Mouse (Mus musculus) forebrain, embryonic 10.5 days (tissue): ENCODE measurements around the gene Magoh. TPM values are rescaled to one million over a fixed set of nuclear protein-coding genes. Genes with fewer than 3 reads are reported as not detected.

Source experiments
- DNase-seq: peaks from one replicate; pipeline ENCODE4 v3.0.0-alpha.2; 2017; ENCODE audit warnings: low spot score; ENCODE audit errors: extremely low spot score
- H3K27ac ChIP-seq: fragments of 300-500 bp; sonication (generic); 2 replicates; pipeline ENCODE4 v1.5.1; 2016; ENCODE audit warnings: mild to moderate bottlenecking
- H3K27me3 ChIP-seq: fragments of 300-500 bp; sonication (generic); 2 replicates; pipeline ENCODE4 v1.6.1; 2016; ENCODE audit warnings: mild to moderate bottlenecking; ENCODE audit not compliant: poor library complexity, severe bottlenecking
- H3K36me3 ChIP-seq: fragments of 300-500 bp; sonication (generic); replicated peaks from 2 replicates; pipeline ENCODE4 v1.6.1; 2016; ENCODE audit warnings: mild to moderate bottlenecking, moderate library complexity
- H3K4me1 ChIP-seq: fragments of 300-500 bp; sonication (generic); 2 replicates; pipeline ENCODE4 v1.6.1; 2016
- H3K4me3 ChIP-seq: fragments of 300-500 bp; sonication (generic); 2 replicates; pipeline ENCODE4 v1.5.1; 2016; ENCODE audit warnings: mild to moderate bottlenecking, moderate library complexity
- H3K9me3 ChIP-seq: fragments of 300-500 bp; sonication (generic); 2 replicates; pipeline ENCODE4 v1.6.1; 2016; ENCODE audit warnings: mild to moderate bottlenecking, moderate library complexity
- WGBS: fragments of 180-500 bp; shearing (Covaris S2); methylation state at CpG from one replicate; pipeline ENCODE4 v1.1.7; 2016; 5-methylcytosine and 5-hydroxymethylcytosine counted together
- polyA plus RNA-seq: library from polyadenylated mRNA; unstranded; fragments of >200 nt; fragmentation: Nextera tagmentation; extraction: Ambion mirVana; gene quantifications from 2 replicates; pipeline ENCODE4 v1.2.1, GENCODE M21; 2016

Gene Magoh
- polyA plus RNA-seq, 1 experiment from 2014 or later, result 245 TPM

DNA sequence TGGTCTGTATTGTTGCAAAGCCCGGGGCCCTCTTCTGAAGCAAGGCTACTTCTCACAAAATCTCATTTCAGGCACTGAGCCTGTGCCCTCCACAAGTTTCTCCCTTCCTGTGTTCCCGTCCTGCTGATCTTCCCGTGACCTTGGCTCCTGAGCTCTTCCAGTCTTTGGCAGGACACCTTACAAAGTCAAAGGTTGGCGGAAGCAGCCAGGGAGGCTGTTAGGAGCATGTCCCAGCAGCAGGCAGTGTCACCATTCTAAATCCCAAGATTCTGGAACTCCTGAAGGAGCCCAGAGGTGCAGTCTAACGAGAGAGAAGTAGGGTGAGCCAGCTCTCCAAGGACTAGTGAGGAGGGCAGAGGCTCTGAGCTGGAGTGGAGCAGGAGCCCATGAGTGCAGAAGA lies 31.0 kb upstream of the Magoh start:
- H3K9me3 ChIP-seq, result no peaks in the 10 kb centered on the region
- H3K4me3 ChIP-seq, result no peak overlapping the region
- DNase-seq, result no peak
- peaks cover 30% of the 10 kb centered on the region for H3K4me1 ChIP-seq
- H3K27me3 ChIP-seq, result peaks cover 36% of the 10 kb centered on the region
- 86% methylated on average over 5 of the region's 5 CpGs for WGBS
- no peak overlapping the region for H3K27ac ChIP-seq
- H3K36me3 ChIP-seq, result peaks cover 87% of the 10 kb centered on the region

DNA sequence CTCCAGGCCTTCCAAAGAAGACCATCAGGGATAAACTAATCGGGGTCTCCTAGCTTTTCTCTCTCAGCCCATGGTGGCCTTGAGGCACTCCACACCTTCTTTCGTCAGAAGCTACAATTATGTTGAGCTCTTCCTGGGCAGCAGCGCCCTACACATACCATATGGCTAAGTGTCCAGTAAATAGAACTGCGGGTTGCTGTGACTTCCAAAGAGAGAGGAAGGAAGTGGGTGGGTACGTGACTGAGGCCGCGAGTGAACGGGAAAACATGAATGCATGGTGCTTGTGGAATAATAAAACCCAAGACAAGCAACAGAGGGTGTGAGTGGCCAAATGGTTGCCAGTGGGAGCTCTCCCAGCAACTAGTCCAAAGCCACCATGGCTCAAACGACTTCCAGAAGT lies 29.9 kb upstream of the Magoh start:
- Histone ChIP-seq H3K27me3 (peaks cover 36% of the 10 kb centered on the region), H3K9me3 (no peaks in the 10 kb centered on the region), H3K4me3 (no peak overlapping the region), H3K36me3 (peaks cover 93% of the 10 kb centered on the region), H3K4me1 (peaks cover 22% of the 10 kb centered on the region), H3K27ac (no peak overlapping the region)
- DNase-seq, result no peak
- WGBS, result 92% methylated on average over 9 of the region's 9 CpGs

DNA sequence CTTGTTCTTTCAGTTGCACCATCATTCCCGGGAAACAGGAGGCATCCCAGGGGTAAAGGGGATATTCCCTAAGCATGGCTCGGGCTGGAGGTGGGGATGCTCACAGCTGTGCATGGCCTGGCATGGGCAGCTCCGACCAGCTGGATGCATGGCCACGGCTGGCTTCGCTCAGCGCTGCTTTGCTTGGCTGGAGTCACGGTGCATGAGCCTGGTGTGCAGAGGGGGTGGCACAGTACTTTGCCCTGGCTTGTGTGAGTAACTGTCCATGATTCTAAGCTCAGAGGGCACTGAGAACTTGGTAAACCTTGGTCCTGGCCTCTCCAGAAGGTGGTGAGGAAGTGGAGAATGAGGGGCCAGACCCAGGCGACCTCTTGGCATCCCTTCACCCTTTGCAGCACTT lies 29.5 kb upstream of the Magoh start:
- no peak for DNase-seq
- Histone ChIP-seq H3K4me1 (peaks cover 18% of the 10 kb centered on the region), H3K9me3 (no peaks in the 10 kb centered on the region), H3K27ac (no peak overlapping the region), H3K4me3 (no peak overlapping the region), H3K27me3 (peaks cover 33% of the 10 kb centered on the region), H3K36me3 (peaks cover 97% of the 10 kb centered on the region)
- 92% methylated on average over 8 of the region's 8 CpGs for WGBS

DNA sequence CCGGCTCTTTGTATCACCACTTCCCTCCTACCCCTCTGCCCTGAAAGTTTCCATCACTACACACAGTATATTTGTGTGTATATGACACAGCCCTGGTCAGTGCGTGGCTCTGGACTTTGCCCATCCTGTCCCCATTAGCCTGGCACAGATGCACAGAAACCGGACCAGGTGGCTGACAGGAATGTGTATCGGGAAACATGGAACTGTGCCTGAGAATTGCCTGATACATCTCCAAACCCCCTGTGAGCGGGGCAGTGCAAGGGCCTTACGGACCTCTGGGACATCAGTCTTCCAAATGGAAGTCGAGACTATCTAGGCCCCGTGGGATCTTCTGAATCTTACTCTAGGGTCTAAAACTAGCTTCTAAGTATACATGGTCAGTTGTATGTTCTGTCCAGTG lies 26.2 kb upstream of the Magoh start:
- DNase-seq, result no peak

DNA sequence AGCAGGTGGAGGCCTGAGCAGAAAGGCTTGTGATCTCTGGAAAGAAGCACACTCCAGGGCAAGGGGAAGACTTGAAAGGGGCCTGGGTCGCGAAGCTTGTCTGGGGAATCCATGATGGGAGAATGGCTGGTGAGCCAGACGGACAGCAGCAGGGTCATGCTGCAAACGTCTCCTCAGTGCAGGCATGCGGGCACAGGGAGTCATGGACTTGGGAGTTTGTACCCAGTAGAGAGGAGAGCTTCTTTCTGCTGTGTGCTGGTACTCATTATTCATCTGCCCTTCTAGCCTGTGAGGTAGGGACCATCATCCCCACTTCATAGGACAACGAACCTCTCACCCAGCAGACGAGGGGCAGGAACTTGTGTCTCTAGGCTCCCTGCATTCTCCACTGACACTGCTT lies 25.7 kb upstream of the Magoh start:
- H3K27ac ChIP-seq, result no peak overlapping the region
- H3K4me3 ChIP-seq, result no peak overlapping the region
- no peaks in the 10 kb centered on the region for H3K27me3 ChIP-seq
- DNase-seq, result no peak
- H3K4me1 ChIP-seq, result no peaks in the 10 kb centered on the region
- H3K36me3 ChIP-seq, result peaks cover 99% of the 10 kb centered on the region
- no peaks in the 10 kb centered on the region for H3K9me3 ChIP-seq
- 87% methylated on average over 7 of the region's 7 CpGs for WGBS

More for the DNA sequence above, 26.2 kb upstream of the Magoh start:
- Histone ChIP-seq H3K36me3 (peaks cover 99% of the 10 kb centered on the region), H3K4me3 (no peak overlapping the region), H3K9me3 (no peaks in the 10 kb centered on the region), H3K27ac (no peak overlapping the region), H3K4me1 (peaks cover under 1% of the 10 kb centered on the region; the same call in 1 of the 2 replicates), H3K27me3 (peaks cover 1% of the 10 kb centered on the region; the same call in 1 of the 2 replicates)
- 93% methylated on average over 8 of the region's 8 CpGs for WGBS

DNA sequence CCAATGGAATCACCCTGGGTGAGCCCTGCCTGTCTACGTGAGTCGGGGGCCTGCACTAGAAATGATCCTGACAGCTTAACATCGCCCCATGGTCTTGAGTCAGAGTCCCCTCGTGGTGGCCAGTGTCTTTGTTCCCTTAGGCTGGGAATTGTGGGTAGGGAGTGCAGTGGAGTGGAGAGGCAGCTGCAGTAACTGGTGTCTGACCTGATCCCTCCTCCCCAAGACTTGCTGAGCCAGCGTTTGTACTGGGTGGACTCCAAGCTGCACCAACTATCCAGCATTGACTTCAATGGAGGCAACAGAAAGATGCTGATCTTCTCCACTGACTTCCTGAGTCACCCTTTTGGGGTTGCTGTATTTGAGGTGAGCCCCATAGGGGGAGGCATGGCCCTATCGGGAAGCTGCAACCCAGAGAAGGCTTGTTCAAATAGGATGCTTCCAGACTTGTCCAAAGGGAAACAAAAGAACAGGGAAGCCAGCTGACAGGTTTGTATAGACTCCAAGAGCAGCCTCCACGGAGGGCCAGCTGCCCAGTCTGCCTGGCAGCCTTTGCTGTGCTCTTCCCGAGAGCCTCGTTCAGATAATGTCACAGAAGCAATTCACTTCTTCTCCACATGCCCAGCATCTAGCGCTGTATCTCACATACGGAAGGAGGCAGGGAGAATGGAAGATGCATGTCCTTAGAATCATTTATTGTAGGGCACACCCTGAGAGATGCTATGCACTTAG lies 22.4 kb upstream of the Magoh start:
- WGBS, result 83% methylated on average over 11 of the region's 11 CpGs
- Histone ChIP-seq H3K27me3 (no peaks in the 10 kb centered on the region), H3K9me3 (no peaks in the 10 kb centered on the region), H3K4me1 (no peaks in the 10 kb centered on the region), H3K4me3 (no peak overlapping the region), H3K36me3 (peaks cover 99% of the 10 kb centered on the region), H3K27ac (no peak overlapping the region)
- no peak for DNase-seq

DNA sequence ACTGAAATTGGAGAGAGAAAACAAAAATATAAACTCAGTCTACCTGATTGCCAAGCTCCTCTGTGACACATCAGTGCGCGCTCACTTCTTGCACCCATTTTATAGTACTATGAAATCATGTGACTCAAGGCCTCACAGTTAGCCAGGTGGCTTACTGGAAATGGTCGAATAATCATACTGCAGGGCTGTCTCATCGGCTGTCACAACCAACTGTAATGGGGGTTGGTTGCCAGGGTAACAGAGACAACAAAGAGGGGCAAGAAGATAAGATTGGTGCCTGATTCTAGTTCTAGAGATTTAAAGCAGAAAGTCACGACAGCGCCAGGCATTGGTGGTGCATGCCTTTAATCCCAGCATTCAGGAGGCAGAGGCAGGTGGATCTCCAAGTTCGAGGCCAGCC lies 20.6 kb upstream of the Magoh start:
- no peaks in the 10 kb centered on the region for H3K9me3 ChIP-seq
- peaks cover 98% of the 10 kb centered on the region for H3K36me3 ChIP-seq
- no peak overlapping the region for H3K27ac ChIP-seq
- no peaks in the 10 kb centered on the region for H3K4me1 ChIP-seq
- no peak overlapping the region for H3K4me3 ChIP-seq
- DNase-seq, result no peak
- no peaks in the 10 kb centered on the region for H3K27me3 ChIP-seq
- WGBS, result 93% methylated on average over 7 of the region's 7 CpGs

DNA sequence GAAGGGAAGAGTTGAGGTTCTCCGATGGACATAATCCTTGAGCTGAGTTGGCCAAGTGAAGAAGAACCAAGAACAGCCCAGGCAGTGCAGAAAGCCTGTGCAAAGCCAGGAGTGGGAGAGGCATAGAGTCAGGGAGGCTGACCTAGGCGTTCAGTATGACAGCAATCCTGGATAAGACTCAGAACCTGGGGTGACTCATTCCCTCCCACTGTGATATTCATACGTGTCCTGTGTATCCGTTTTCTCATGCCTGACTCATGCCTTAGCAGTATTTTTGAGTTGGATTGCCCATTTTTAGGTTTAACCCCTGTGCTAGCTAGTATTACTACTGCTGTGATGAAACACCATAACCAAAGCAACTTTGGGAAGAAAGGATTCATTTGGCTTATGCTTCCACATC lies 14.7 kb upstream of the Magoh start:
- Histone ChIP-seq H3K36me3 (peaks cover 82% of the 10 kb centered on the region), H3K4me3 (no peak overlapping the region), H3K4me1 (no peaks in the 10 kb centered on the region), H3K27ac (no peak overlapping the region), H3K9me3 (no peaks in the 10 kb centered on the region), H3K27me3 (no peaks in the 10 kb centered on the region)
- no peak for DNase-seq
- WGBS, result 95% methylated on average over 4 of the region's 4 CpGs

DNA sequence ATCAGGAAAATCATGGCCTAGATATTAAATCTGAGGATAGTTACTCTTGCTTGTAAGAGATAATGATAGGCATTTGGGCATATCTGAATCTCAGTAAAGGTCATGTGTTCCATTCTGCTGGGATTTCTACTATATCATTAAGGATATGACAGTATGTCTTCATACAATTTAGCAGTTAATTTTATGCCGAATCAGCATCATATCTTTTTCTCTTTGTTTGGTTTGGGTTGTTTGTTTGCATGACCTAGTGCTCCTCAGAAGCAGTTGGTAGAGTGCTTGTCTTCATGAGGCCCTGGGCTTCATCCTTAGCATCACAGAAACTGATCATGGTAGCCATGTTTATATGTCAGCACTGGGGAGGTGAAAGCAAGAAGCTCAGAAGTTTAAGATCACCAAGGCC lies 2.1 kb downstream of the Magoh start:
- 98% methylated on average over 1 of the region's 1 CpGs for WGBS
- H3K27me3 ChIP-seq, result no peaks in the 10 kb centered on the region
- H3K4me3 ChIP-seq, result no peak overlapping the region
- DNase-seq, result no peak
- no peak overlapping the region for H3K27ac ChIP-seq
- H3K9me3 ChIP-seq, result no peaks in the 10 kb centered on the region
- peaks cover 17% of the 10 kb centered on the region for H3K4me1 ChIP-seq
- peaks cover 59% of the 10 kb centered on the region for H3K36me3 ChIP-seq

DNA sequence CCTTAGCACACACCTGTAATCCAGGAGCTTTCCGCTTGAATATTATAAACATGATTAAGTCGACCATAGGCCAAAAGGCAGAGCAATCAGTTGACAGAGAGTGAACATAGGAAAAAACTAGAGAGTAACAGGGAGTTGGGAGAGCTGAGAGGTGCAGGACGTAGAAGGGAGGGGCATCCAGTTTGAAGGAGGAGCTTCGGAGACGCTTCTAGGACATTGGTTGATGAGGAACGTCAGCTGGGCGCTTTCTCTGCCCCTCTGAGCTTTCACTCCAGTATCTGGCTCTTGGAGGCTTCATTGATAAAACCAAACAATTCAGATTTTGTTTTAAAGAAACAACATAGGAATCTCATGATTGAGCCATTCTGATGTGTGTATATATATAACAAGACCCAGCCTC lies 6.8 kb downstream of the Magoh start:
- H3K4me3 ChIP-seq, result no peak overlapping the region
- DNase-seq, result no peak
- 82% methylated on average over 7 of the region's 7 CpGs for WGBS
- H3K9me3 ChIP-seq, result no peaks in the 10 kb centered on the region
- H3K36me3 ChIP-seq, result peaks cover 71% of the 10 kb centered on the region
- no peak overlapping the region for H3K27ac ChIP-seq
- peaks cover 22% of the 10 kb centered on the region for H3K4me1 ChIP-seq
- H3K27me3 ChIP-seq, result no peaks in the 10 kb centered on the region

DNA sequence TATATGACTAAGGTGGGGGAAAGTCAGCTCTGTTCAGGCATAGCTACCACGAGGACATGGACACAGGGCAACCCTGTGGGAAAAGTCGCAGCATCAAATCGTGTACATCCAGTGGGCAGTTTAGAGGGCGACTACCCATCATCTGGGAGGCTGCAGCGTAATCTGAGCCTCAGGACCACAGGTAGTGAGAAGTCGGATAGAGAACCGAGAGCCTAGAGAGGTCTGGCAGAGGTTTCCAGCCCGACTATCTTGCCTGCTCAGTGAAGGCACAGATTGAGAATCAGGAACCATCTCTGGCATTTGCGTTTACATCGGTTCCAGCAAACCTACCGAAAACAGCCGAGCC lies 9.8 kb downstream of the Magoh start:
- Histone ChIP-seq H3K9me3 (no peaks in the 10 kb centered on the region), H3K36me3 (peaks cover 69% of the 10 kb centered on the region), H3K27me3 (no peaks in the 10 kb centered on the region), H3K27ac (peak overlapping the region; percentile 89), H3K4me3 (peak overlapping the region; percentile 68), H3K4me1 (peaks cover 22% of the 10 kb centered on the region)
- no peak for DNase-seq
- WGBS, result 1% methylated on average over 12 of the region's 12 CpGs

DNA sequence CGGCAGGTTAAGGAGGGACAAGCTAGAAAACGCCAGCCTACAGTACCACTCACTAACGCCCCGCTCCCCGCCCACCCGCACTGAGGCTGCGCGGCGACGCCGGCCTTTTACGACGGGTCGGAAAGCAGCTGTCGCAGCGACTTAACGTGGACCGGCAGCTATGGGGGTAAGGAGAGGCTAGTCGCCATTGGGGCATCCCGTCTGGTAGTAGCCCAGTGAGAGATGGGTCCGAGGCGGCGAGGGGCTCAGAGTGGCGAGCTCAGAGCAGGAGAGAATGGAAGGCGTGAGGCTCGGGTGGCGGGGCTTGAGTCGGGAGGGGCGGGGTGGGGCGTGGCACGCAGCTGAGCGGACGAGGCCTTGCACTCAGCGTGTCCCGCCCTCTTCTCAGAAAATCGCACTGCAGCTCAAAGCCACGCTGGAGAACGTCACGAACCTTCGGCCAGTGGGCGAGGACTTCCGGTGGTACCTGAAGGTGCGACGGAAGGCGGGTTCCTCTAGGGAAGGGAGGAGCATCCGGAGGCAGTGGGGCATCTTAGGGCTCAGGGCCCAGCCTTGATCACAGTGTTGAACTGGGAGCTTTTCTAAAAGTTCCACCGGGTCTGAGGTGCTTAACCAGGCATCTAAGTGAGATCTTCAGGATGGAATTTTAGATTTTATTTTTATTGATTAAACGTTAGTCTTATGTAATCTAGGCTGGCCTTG lies 10.3 kb downstream of the Magoh start, which contains the start of gene 0610037L13Rik:
TSS of gene 0610037L13Rik (plus strand) at position 83 of the 702 bp plus-strand sequence.
- Histone ChIP-seq H3K4me1 (peaks cover 22% of the 10 kb centered on the region), H3K4me3 (peak within 1 kb of the TSS; percentile 68), H3K36me3 (peaks cover 69% of the 10 kb centered on the region), H3K27ac (peak within 1 kb of the TSS; percentile 89), H3K27me3 (no peaks in the 10 kb centered on the region), H3K9me3 (no peaks in the 10 kb centered on the region)
- DNase-seq, result peak; percentile 96
- WGBS, result under 1% methylated on average over 48 of the region's 48 CpGs

DNA sequence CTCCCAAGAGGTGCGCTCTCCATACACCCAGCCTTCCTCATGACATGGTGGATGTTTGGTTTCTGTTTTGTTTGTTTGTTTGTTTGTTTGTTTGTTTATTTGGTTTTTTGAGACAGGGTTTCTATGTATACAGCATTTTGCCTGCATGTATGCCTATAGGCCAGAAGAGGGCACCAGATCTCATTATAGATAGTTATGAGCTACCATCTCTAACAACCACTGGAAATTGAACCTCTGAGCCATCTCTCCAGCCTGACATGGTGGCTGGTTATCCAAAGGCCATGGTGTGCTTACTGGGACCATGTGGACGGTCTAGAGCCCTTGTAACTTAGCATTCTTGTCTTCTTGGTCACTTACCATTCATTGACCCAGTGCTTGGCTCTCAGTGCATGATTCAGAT lies 13.1 kb downstream of the Magoh start:
- WGBS, result 81% methylated on average over 2 of the region's 2 CpGs
- no peaks in the 10 kb centered on the region for H3K27me3 ChIP-seq
- H3K4me1 ChIP-seq, result peaks cover 22% of the 10 kb centered on the region
- no peak overlapping the region for H3K4me3 ChIP-seq
- H3K36me3 ChIP-seq, result peaks cover 67% of the 10 kb centered on the region
- no peaks in the 10 kb centered on the region for H3K9me3 ChIP-seq
- DNase-seq, result no peak
- H3K27ac ChIP-seq, result no peak overlapping the region
